Mouse (Mus musculus): Measurements from ENCODE around the gene Ddah1. TPM values are rescaled to one million over a fixed set of nuclear protein-coding genes. Genes with fewer than 3 reads are reported as not detected.

Ddah1 gene
- polyA plus RNA-seq, 1 experiment from 2014 or later = 38.8 TPM

DNA sequence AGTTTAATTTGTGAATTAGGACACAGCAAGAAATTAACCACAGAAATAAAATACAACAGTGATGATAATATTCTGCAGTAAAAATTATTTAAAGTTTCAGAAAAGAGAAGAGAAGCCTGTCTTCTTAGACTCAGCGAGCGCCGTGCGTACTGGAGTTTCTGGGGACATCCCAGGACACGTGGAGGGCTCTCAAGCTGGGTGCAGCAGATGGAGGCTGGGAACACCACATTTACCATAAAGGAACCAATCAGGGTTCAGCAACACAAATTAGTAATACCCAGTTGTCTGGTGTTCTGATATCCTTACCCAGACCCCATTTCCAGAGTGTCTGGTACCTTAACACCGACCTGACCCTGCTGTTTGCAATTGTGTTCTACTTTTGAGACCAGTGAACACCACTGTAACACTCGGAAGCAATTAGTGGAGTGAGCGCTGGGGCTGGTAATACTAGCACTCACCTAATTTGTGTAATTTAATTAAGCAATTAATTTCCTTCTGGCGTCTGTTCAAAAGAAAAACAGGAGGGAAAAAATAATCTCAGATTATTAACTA, 14.9 kb upstream of the Ddah1 start:
- no peak for ATAC-seq (ENCODE audit: insufficient number of reproducible peaks, insufficient read depth, low FRiP score, low TSS enrichment)
- no peak overlapping the region for H3K27ac ChIP-seq
- WGBS = 59% methylated on average over 9 of the region's 9 CpGs

DNA sequence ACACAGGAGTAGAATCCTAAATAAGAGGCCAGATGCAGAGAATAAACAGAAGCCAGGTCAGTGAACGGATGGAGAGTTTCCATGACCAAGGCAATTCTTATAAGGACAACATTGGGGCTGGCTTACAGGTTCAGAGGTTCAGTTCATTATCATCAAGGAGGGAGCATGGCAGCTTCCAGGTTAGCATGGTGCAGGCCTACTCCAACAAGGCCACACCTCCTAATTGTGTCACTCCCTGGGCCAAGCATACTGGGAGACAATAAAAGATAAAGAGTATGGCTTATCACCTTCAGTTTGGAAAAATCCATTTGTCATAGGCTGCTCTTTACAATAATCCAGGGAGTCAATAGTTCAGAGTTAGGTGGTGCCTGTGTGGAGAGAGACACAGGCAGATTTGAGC, 9.8 kb upstream of the Ddah1 start:
- no peaks in the 10 kb centered on the region for H3K36me3 ChIP-seq
- no peak for ATAC-seq (ENCODE audit: insufficient number of reproducible peaks, insufficient read depth, low FRiP score, low TSS enrichment)
- H3K4me2 ChIP-seq (replicated peaks) = no peak overlapping the region
- no peak overlapping the region for H3K27ac ChIP-seq
- H3K9ac ChIP-seq = no peak overlapping the region
- no peaks in the 10 kb centered on the region for H3K9me3 ChIP-seq
- no peaks in the 10 kb centered on the region for H3K27me3 ChIP-seq
- H3K4me1 ChIP-seq = no peaks in the 10 kb centered on the region
- no peak overlapping the region for H3K4me3 ChIP-seq
- WGBS = 88% methylated on average over 1 of the region's 1 CpGs

More for the DNA sequence above, 14.9 kb upstream of the Ddah1 start:
- H3K4me2 ChIP-seq (replicated peaks) = no peak overlapping the region
- H3K36me3 ChIP-seq = no peaks in the 10 kb centered on the region
- no peaks in the 10 kb centered on the region for H3K9me3 ChIP-seq
- H3K4me3 ChIP-seq = no peak overlapping the region
- H3K9ac ChIP-seq = no peak overlapping the region
- no peaks in the 10 kb centered on the region for H3K27me3 ChIP-seq
- no peaks in the 10 kb centered on the region for H3K4me1 ChIP-seq

DNA sequence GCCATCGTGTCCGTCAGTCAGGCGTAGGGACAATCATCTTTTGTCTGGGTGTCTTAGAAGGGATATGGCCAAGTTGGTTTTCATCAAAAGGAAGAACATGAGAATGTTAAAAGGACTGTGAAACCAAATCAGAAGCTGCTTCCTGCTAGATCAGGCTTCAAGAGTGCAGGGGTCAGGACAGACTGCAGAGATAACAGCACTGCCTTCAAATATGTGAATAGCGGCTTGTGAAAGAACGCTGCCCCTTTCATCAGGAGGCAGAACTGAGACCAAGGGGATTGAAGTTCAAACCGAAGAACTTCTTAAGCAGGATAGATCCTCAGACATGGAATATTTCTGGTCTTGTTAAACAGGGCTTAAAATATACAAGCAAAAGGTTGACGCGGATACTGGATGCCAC, 2.0 kb upstream of the Ddah1 start:
- 76% methylated on average over 8 of the region's 8 CpGs for WGBS
- no peaks in the 10 kb centered on the region for H3K36me3 ChIP-seq
- ATAC-seq (ENCODE audit: insufficient number of reproducible peaks, insufficient read depth, low FRiP score, low TSS enrichment) = no peak
- peaks cover 26% of the 10 kb centered on the region for H3K27me3 ChIP-seq
- H3K4me1 ChIP-seq = peaks cover 13% of the 10 kb centered on the region
- no peak overlapping the region for H3K9ac ChIP-seq
- no peak overlapping the region for H3K27ac ChIP-seq
- H3K9me3 ChIP-seq = no peaks in the 10 kb centered on the region
- no peak overlapping the region for H3K4me3 ChIP-seq
- no peak overlapping the region for H3K4me2 ChIP-seq (replicated peaks)

GRCm38 (mm10) chr3:145757177-145757576, 1.3 kb upstream of the Ddah1 start:
- H3K27ac ChIP-seq = no peak overlapping the region
- no peak overlapping the region for H3K4me2 ChIP-seq (replicated peaks)
- no peaks in the 10 kb centered on the region for H3K9me3 ChIP-seq
- no peak overlapping the region for H3K4me3 ChIP-seq
- H3K4me1 ChIP-seq = peaks cover 17% of the 10 kb centered on the region
- ATAC-seq (ENCODE audit: insufficient number of reproducible peaks, insufficient read depth, low FRiP score, low TSS enrichment) = no peak
- 66% methylated on average over 8 of the region's 8 CpGs for WGBS
- H3K27me3 ChIP-seq = peaks cover 26% of the 10 kb centered on the region
- H3K9ac ChIP-seq = no peak overlapping the region
- H3K36me3 ChIP-seq = no peaks in the 10 kb centered on the region

DNA sequence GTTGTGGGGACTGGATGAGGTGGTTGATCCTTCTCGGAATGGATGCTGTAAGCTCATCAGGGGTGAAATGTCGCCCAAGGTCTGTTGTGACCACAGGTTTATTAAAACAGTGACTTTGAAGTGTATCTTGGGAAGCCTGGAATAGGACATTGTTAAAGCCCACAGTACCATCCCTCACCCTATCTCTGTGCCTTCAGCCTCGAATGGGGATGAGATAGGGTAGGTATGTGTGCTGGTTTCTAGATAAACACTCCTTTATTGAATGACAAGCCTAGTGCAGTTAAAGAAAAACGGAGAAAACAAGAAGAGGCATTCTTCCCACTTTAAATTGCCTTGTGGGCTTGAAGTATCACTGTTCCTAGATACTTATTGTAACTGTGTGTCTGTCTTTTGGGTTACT, 631 bp upstream of the Ddah1 start:
- H3K4me1 ChIP-seq = peaks cover 17% of the 10 kb centered on the region
- 33% methylated on average over 4 of the region's 4 CpGs for WGBS
- H3K4me2 ChIP-seq (replicated peaks) = peak overlapping the region; percentile 99
- H3K9ac ChIP-seq = no peak overlapping the region
- H3K27ac ChIP-seq = no peak overlapping the region
- H3K27me3 ChIP-seq = peaks cover 26% of the 10 kb centered on the region
- no peaks in the 10 kb centered on the region for H3K9me3 ChIP-seq
- no peaks in the 10 kb centered on the region for H3K36me3 ChIP-seq
- H3K4me3 ChIP-seq = no peak overlapping the region; the same call in 1 of the 2 replicates
- no peak for ATAC-seq (ENCODE audit: insufficient number of reproducible peaks, insufficient read depth, low FRiP score, low TSS enrichment)

DNA sequence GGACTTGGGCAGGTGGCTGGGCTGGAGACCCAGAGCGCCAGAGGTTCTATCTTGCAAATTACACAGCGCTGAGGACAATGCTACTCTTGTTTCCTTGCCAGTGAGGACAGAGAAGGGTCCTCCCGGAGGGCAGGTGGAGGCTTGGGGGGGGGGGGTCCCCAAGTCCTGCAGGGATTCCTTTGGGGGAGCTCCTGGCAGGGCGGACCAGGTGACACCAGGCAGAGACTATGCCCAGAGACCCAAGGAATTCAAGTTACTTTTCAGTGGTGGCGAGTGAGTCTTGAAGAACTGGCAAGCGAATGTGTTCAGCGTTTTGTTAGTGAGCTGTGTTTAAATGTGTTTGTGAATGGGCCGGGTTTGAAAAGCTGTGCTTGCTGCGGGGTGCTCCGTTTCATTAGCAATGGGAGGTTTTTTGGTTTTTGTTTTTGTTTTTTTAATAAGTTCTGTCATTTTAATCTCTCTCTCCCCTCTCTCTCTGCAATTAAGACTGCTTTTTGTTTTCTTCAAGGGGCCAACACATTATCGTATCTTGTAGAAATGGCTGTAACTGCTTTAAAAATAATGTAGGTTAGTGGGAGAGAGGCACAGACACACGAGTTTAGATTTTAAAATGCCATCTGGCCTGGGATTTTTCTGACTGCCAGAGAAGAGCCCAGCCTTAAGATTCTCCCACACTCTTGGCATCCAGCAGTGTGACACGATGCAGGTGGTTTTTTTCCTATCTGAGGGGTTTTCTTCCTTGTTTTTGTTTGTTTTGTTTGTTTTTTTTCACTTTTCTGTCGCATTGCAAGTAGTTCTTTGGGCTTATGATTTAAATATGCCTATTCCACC, 1.1 kb downstream of the Ddah1 start:
- Histone ChIP-seq H3K27me3 (peaks cover 26% of the 10 kb centered on the region), H3K9me3 (no peaks in the 10 kb centered on the region), H3K4me1 (peaks cover 17% of the 10 kb centered on the region), H3K27ac (no peak overlapping the region), H3K9ac (peak overlapping the region; percentile 74), H3K4me3 (peak overlapping the region; percentile 62), H3K4me2 (replicated peaks) (peak overlapping the region; percentile 99), H3K36me3 (no peaks in the 10 kb centered on the region)
- 13% methylated on average over 14 of the region's 14 CpGs for WGBS
- ATAC-seq (ENCODE audit: insufficient number of reproducible peaks, insufficient read depth, low FRiP score, low TSS enrichment) = 0 out of 2 replicates have a peak, but pooled peaks have one; percentile 31

GRCm38 (mm10) chr3:145760547-145760946, 2.1 kb downstream of the Ddah1 start:
- no peaks in the 10 kb centered on the region for H3K36me3 ChIP-seq
- H3K27me3 ChIP-seq = peaks cover 26% of the 10 kb centered on the region
- peaks cover 17% of the 10 kb centered on the region for H3K4me1 ChIP-seq
- H3K9ac ChIP-seq = no peak overlapping the region
- no peak overlapping the region for H3K4me2 ChIP-seq (replicated peaks)
- no peak overlapping the region for H3K27ac ChIP-seq
- no peaks in the 10 kb centered on the region for H3K9me3 ChIP-seq
- ATAC-seq (ENCODE audit: insufficient number of reproducible peaks, insufficient read depth, low FRiP score, low TSS enrichment) = no peak
- 92% methylated on average over 3 of the region's 3 CpGs for WGBS
- H3K4me3 ChIP-seq = no peak overlapping the region

GRCm38 (mm10) chr3:145761501-145762170, 3.2 kb downstream of the Ddah1 start:
- Histone ChIP-seq H3K4me3 (no peak overlapping the region), H3K27ac (no peak overlapping the region), H3K4me1 (peaks cover 17% of the 10 kb centered on the region), H3K36me3 (no peaks in the 10 kb centered on the region), H3K9ac (no peak overlapping the region), H3K9me3 (no peaks in the 10 kb centered on the region), H3K27me3 (peaks cover 26% of the 10 kb centered on the region), H3K4me2 (replicated peaks) (no peak overlapping the region)
- ATAC-seq (ENCODE audit: insufficient number of reproducible peaks, insufficient read depth, low FRiP score, low TSS enrichment) = no peak
- WGBS = 65% methylated on average over 3 of the region's 3 CpGs

- WGBS = 87% methylated on average over 4 of the region's 4 CpGs
- Histone ChIP-seq H3K36me3 (no peaks in the 10 kb centered on the region), H3K27me3 (peaks cover 13% of the 10 kb centered on the region; the same call in 1 of the 2 replicates), H3K4me1 (peaks cover 15% of the 10 kb centered on the region), H3K9ac (no peak overlapping the region), H3K27ac (no peak overlapping the region), H3K4me2 (replicated peaks) (no peak overlapping the region), H3K4me3 (no peak overlapping the region), H3K9me3 (no peaks in the 10 kb centered on the region)
- no peak for ATAC-seq (ENCODE audit: insufficient number of reproducible peaks, insufficient read depth, low FRiP score, low TSS enrichment)
Measured at GRCm38 (mm10) chr3:145762957-145763641, 4.6 kb downstream of the Ddah1 start.

- ATAC-seq (ENCODE audit: insufficient number of reproducible peaks, insufficient read depth, low FRiP score, low TSS enrichment) = no peak
- 97% methylated on average over 3 of the region's 3 CpGs for WGBS
Measured at GRCm38 (mm10) chr3:145763642-145763972, 5.1 kb downstream of the Ddah1 start.

DNA sequence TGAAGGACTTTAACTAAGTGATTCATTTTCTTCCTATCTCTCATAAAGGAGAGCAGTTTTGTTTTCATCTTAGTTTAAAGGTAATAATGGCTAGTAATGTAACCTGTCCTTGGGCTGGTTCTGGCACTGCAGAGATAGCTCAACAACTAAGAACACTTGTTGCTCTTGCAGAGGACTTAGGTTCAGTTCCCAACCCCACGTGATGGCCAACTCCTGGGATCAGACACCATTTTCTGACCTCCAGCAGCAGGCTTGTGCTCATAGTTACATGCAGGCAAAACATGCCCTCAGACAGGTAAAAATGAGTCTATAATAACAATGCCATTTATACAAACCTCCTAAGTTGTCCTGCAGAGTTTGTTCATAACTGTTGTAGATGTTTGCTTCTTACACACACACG, 5.9 kb downstream of the Ddah1 start:
- H3K4me1 ChIP-seq = peaks cover 9% of the 10 kb centered on the region
- H3K9ac ChIP-seq = no peak overlapping the region
- no peaks in the 10 kb centered on the region for H3K36me3 ChIP-seq
- H3K27ac ChIP-seq = no peak overlapping the region
- WGBS = 76% methylated on average over 2 of the region's 2 CpGs
- H3K4me3 ChIP-seq = no peak overlapping the region
- no peak for ATAC-seq (ENCODE audit: insufficient number of reproducible peaks, insufficient read depth, low FRiP score, low TSS enrichment)
- H3K27me3 ChIP-seq = peaks cover 5% of the 10 kb centered on the region; the same call in 1 of the 2 replicates
- no peaks in the 10 kb centered on the region for H3K9me3 ChIP-seq
- no peak overlapping the region for H3K4me2 ChIP-seq (replicated peaks)

More at GRCm38 (mm10) chr3:145763642-145763972, 5.1 kb downstream of the Ddah1 start:
- peaks cover 11% of the 10 kb centered on the region for H3K4me1 ChIP-seq
- H3K4me2 ChIP-seq (replicated peaks) = no peak overlapping the region
- no peak overlapping the region for H3K9ac ChIP-seq
- H3K36me3 ChIP-seq = no peaks in the 10 kb centered on the region
- H3K27ac ChIP-seq = no peak overlapping the region
- no peak overlapping the region for H3K4me3 ChIP-seq
- H3K27me3 ChIP-seq = peaks cover 8% of the 10 kb centered on the region; the same call in 1 of the 2 replicates
- H3K9me3 ChIP-seq = no peaks in the 10 kb centered on the region
